Mouse (Mus musculus) heart, embryonic 15.5 days (tissue): ENCODE measurements around the gene Vasp. TPM values are rescaled to one million over a fixed set of nuclear protein-coding genes. Genes with fewer than 3 reads are reported as not detected.

Experiments used
- polyA plus RNA-seq: library from polyadenylated mRNA; unstranded; fragments of >200 nt; fragmentation: Nextera tagmentation; extraction: Ambion mirVana; gene quantifications from 2 replicates; pipeline ENCODE4 v1.2.1, GENCODE M21; 2015

The Vasp gene
- polyA plus RNA-seq, 1 experiment from 2014 or later: 81.2 TPM

Other genes starting within 250 kb of the Vasp start
- 0.14 and 0.61 TPM in 2 replicates for gene Foxa3, start 248.3 kb downstream of the Vasp start, polyA plus RNA-seq
- 19.6 and 27.3 TPM in 2 replicates for gene Sympk, start 247.4 kb downstream of the Vasp start, polyA plus RNA-seq
- gene Rsph6a, start 217.1 kb downstream of the Vasp start, polyA plus RNA-seq: not detected in 2 replicates
- gene Dmwd, start 195.6 kb downstream of the Vasp start, polyA plus RNA-seq: 14.2 and 20.0 TPM in 2 replicates
- 51.9 and 57.3 TPM in 2 replicates for gene Dmpk, start 188.0 kb downstream of the Vasp start, polyA plus RNA-seq
- 4.9 and 6.7 TPM in 2 replicates for gene Six5, start 177.2 kb downstream of the Vasp start, polyA plus RNA-seq
- 0.73 and 1.0 TPM in 2 replicates for gene Gm4969, start 153.4 kb downstream of the Vasp start, polyA plus RNA-seq
- 7.3 and 9.6 TPM in 2 replicates for gene Fbxo46, start 152.0 kb downstream of the Vasp start, polyA plus RNA-seq
- gene Qpctl, start 122.5 kb downstream of the Vasp start, polyA plus RNA-seq: 8.8 and 10.0 TPM in 2 replicates
- gene Snrpd2, start 122.1 kb downstream of the Vasp start, polyA plus RNA-seq: 93.2 and 96.6 TPM in 2 replicates
- 73.8 and 73.9 TPM in 2 replicates for gene Gipr, start 105.7 kb downstream of the Vasp start, polyA plus RNA-seq
- 18.9 and 21.0 TPM in 2 replicates for gene Eml2, start 95.4 kb downstream of the Vasp start, polyA plus RNA-seq
- gene Gpr4, start 59.3 kb downstream of the Vasp start, polyA plus RNA-seq: 2.1 and 2.2 TPM in 2 replicates
- gene Opa3, start 43.5 kb downstream of the Vasp start, polyA plus RNA-seq: 33.8 and 37.9 TPM in 2 replicates
- 0.11 and 0.16 TPM in 2 replicates for gene Ppm1n, start 8.2 kb upstream of the Vasp start, polyA plus RNA-seq
- gene Rtn2, start 10.8 kb upstream of the Vasp start, polyA plus RNA-seq: 27.2 TPM in 2 replicates
- 0.20 and 0.47 TPM in 2 replicates for gene Fosb, start 38.2 kb upstream of the Vasp start, polyA plus RNA-seq
- 59.8 and 60.3 TPM in 2 replicates for gene Ercc1, start 73.0 kb upstream of the Vasp start, polyA plus RNA-seq
- gene Cd3eap, start 87.7 kb upstream of the Vasp start, polyA plus RNA-seq: 13.6 and 15.5 TPM in 2 replicates
- gene Ppp1r13l, start 87.9 kb upstream of the Vasp start, polyA plus RNA-seq: 13.5 and 14.4 TPM in 2 replicates
- gene Ercc2, start 110.2 kb upstream of the Vasp start, polyA plus RNA-seq: 8.9 and 11.3 TPM in 2 replicates
- 3.0 and 4.3 TPM in 2 replicates for gene Klc3, start 132.3 kb upstream of the Vasp start, polyA plus RNA-seq
- 1,612 and 2,052 TPM in 2 replicates for gene Ckm, start 133.0 kb upstream of the Vasp start, polyA plus RNA-seq
- 7.6 and 8.5 TPM in 2 replicates for gene Mark4, start 187.0 kb upstream of the Vasp start, polyA plus RNA-seq
- 0.91 and 1.1 TPM in 2 replicates for gene Exoc3l2, start 191.5 kb upstream of the Vasp start, polyA plus RNA-seq
- 1.5 and 1.7 TPM in 2 replicates for gene Bloc1s3, start 236.6 kb upstream of the Vasp start, polyA plus RNA-seq
- gene Trappc6a, start 236.6 kb upstream of the Vasp start, polyA plus RNA-seq: 73.2 and 81.2 TPM in 2 replicates
- not detected in 2 replicates for gene Nkpd1, start 246.0 kb upstream of the Vasp start, polyA plus RNA-seq